Mouse (Mus musculus) hindbrain, postnatal 0 days (tissue): Measurements from ENCODE around the gene Synj2. TPM values are rescaled to one million over a fixed set of nuclear protein-coding genes. Genes with fewer than 3 reads are reported as not detected.

ENCODE experiments used
- ATAC-seq: fragments of 200-750 bp; cut with Nextera tagmentation; 2 replicates; pipeline ENCODE4 v1.8.0; 2017; ENCODE audit warnings: mild to moderate bottlenecking, moderate TSS enrichment, moderate library complexity
- DNase-seq: peaks from one replicate; pipeline ENCODE4 v3.0.0-alpha.2; 2015; ENCODE audit warnings: low spot score
- H3K27ac ChIP-seq: fragments of 300-500 bp; sonication (generic); 2 replicates; pipeline ENCODE4 v1.5.1; 2014; ENCODE audit warnings: mild to moderate bottlenecking
- H3K27me3 ChIP-seq: fragments of 300-500 bp; sonication (generic); 2 replicates; pipeline ENCODE4 v1.6.1; 2014; ENCODE audit warnings: low read length, mixed read lengths; ENCODE audit not compliant: insufficient read depth
- H3K36me3 ChIP-seq: fragments of 300-500 bp; sonication (generic); 2 replicates; pipeline ENCODE4 v1.6.1; 2014; ENCODE audit warnings: low read length, mixed read lengths; ENCODE audit not compliant: insufficient read depth
- H3K4me1 ChIP-seq: fragments of 300-500 bp; sonication (generic); 2 replicates; pipeline ENCODE4 v1.6.1; 2014; ENCODE audit warnings: antibody characterized with exemption, low read length, mixed read lengths; ENCODE audit not compliant: insufficient read depth
- H3K4me2 ChIP-seq: fragments of 300-500 bp; sonication (generic); 2 replicates; pipeline ENCODE4 v1.6.1; 2014; ENCODE audit warnings: low read depth, mild to moderate bottlenecking, low read length, moderate library complexity, mixed read lengths
- H3K4me3 ChIP-seq: fragments of 300-500 bp; sonication (generic); 2 replicates; pipeline ENCODE4 v1.5.1; 2014; ENCODE audit warnings: low read length
- H3K9ac ChIP-seq: fragments of 300-500 bp; sonication (generic); replicated peaks from 2 replicates; pipeline ENCODE4 v1.6.1; 2014; ENCODE audit warnings: mild to moderate bottlenecking, low read length, moderate library complexity, mixed read lengths
- H3K9me3 ChIP-seq: fragments of 300-500 bp; sonication (generic); 2 replicates; pipeline ENCODE4 v1.6.1; 2016; ENCODE audit warnings: low read length, mixed read lengths
- CTCF ChIP-seq: IDR thresholded peaks from 2 replicates; pipeline ENCODE4 v1.5.1; 2016; ENCODE audit warnings: antibody characterized with exemption, control low read depth, low read depth
- WGBS: fragments of 180-500 bp; shearing (Covaris S2); extraction: QIAGEN DNeasy Blood & Tissue Kit; methylation state at CpG from one replicate; pipeline ENCODE4 v1.1.7; 2014; 5-methylcytosine and 5-hydroxymethylcytosine counted together
- polyA plus RNA-seq: library from polyadenylated mRNA; unstranded; fragments of >200 nt; fragmentation: Nextera tagmentation; extraction: Ambion mirVana; gene quantifications from 2 replicates; pipeline ENCODE4 v1.2.1, GENCODE M21; 2015
- total RNA-seq: library from RNA; depleted of rRNA; stranded (reverse); fragments of >200 nt; gene quantifications from 2 replicates; pipeline ENCODE4 v1.2.3, GENCODE M21; 2014

Synj2 gene
- total and polyA plus RNA-seq, 2 experiments from 2014 or later: 2.9 to 4.8 TPM

- H3K36me3 ChIP-seq: 0 out of 2 replicates have a peak, but pooled peaks cover 5% of the 10 kb centered on the region
- no peaks in the 10 kb centered on the region for H3K9me3 ChIP-seq
- no peaks in the 10 kb centered on the region; the same call in 1 of the 2 replicates for H3K4me1 ChIP-seq
- peak overlapping the region; percentile 80 for H3K4me2 ChIP-seq
- DNase-seq (peak; percentile 76), ATAC-seq (peak; percentile 80)
- under 1% methylated on average over 30 of the region's 30 CpGs for WGBS
- H3K27me3 ChIP-seq: no peaks in the 10 kb centered on the region
- no peak for TF ChIP-seq CTCF
- peak overlapping the region; percentile 52 for H3K9ac ChIP-seq
- H3K27ac ChIP-seq: no peak overlapping the region
- peak overlapping the region; percentile 40 for H3K4me3 ChIP-seq
These were observed 6.3 kb upstream of the Synj2 start for GRCm38 (mm10) chr17:5934554-5935324.

- 60% methylated on average over 3 of the region's 3 CpGs for WGBS
- ATAC-seq: 0 out of 2 replicates have a peak, but pooled peaks have one; percentile 17
- H3K4me2 ChIP-seq: no peak overlapping the region
These were observed 5.4 kb upstream of the Synj2 start for GRCm38 (mm10) chr17:5935680-5936079.

DNA sequence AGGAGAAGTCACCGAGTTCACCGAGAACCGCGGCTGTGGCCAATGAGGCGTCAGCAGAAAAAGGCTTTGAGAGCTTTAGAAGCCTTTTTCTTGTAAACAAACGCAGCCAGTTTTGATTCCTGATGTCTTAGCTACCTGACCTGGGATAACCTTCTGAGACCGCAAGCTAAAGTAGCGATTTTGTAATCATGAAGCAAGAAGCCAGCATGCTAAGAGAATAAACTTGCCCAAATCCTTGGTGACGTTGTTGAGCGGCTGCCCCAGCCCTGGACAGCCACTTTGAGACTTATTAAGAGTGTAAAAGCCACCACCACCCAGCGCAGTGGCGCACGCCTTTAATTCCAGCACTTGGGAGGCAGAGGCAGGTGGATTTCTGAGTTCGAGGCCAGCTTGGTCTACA, 4.8 kb upstream of the Synj2 start:
- H3K4me1 ChIP-seq: no peaks in the 10 kb centered on the region; the same call in 1 of the 2 replicates
- no peaks in the 10 kb centered on the region for H3K9me3 ChIP-seq
- ATAC-seq: no peak
- H3K4me2 ChIP-seq: no peak overlapping the region
- H3K27me3 ChIP-seq: no peaks in the 10 kb centered on the region; the same call in 1 of the 2 replicates
- no peak overlapping the region for H3K4me3 ChIP-seq
- no peak for TF ChIP-seq CTCF
- WGBS: 53% methylated on average over 14 of the region's 14 CpGs
- no peak for DNase-seq
- H3K36me3 ChIP-seq: no peaks in the 10 kb centered on the region
- no peak overlapping the region for H3K27ac ChIP-seq
- no peak overlapping the region for H3K9ac ChIP-seq

More at GRCm38 (mm10) chr17:5935680-5936079, 5.4 kb upstream of the Synj2 start:
- Histone ChIP-seq H3K9ac (no peak overlapping the region), H3K4me3 (no peak overlapping the region), H3K27ac (no peak overlapping the region), H3K36me3 (no peaks in the 10 kb centered on the region), H3K4me1 (no peaks in the 10 kb centered on the region; the same call in 1 of the 2 replicates), H3K9me3 (no peaks in the 10 kb centered on the region), H3K27me3 (no peaks in the 10 kb centered on the region; the same call in 1 of the 2 replicates)
- no peak for DNase-seq
- TF ChIP-seq CTCF: no peak

- no peak overlapping the region for H3K4me2 ChIP-seq
- 79% methylated on average over 2 of the region's 2 CpGs for WGBS
These were observed 3.6 kb upstream of the Synj2 start for GRCm38 (mm10) chr17:5937441-5937840.

DNA sequence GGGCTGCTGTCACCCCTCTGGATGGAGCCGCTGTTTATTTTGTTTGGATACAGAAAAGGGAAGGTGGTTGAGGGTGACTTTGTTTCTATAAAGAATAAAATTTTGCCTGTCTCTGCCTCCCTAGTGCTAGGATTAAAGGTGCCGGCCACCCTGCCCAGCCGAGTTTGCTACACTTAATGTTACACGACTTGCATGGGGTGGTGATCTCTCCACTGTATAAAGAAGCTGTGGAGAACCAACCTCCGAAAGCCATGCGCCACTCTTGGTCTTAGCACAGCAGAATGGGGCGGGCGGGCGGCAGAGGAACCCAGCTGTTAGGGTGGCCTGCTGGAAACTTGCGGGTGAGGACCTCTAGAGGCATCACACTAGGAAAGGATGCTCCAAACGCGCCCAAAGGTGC, 1.2 kb upstream of the Synj2 start:
- no peak overlapping the region for H3K27ac ChIP-seq
- ATAC-seq: no peak
- peaks cover 5% of the 10 kb centered on the region for H3K4me1 ChIP-seq
- no peaks in the 10 kb centered on the region; the same call in 1 of the 2 replicates for H3K27me3 ChIP-seq
- H3K4me2 ChIP-seq: no peak overlapping the region
- H3K9me3 ChIP-seq: no peaks in the 10 kb centered on the region
- no peak overlapping the region for H3K9ac ChIP-seq
- no peaks in the 10 kb centered on the region for H3K36me3 ChIP-seq
- WGBS: 72% methylated on average over 12 of the region's 12 CpGs
- H3K4me3 ChIP-seq: no peak overlapping the region
- no peak for TF ChIP-seq CTCF
- DNase-seq: no peak

More at GRCm38 (mm10) chr17:5937441-5937840, 3.6 kb upstream of the Synj2 start:
- no peaks in the 10 kb centered on the region for H3K9me3 ChIP-seq
- no peak for ATAC-seq
- no peak overlapping the region for H3K27ac ChIP-seq
- no peak overlapping the region for H3K4me3 ChIP-seq
- no peaks in the 10 kb centered on the region; the same call in 1 of the 2 replicates for H3K27me3 ChIP-seq
- peaks cover 5% of the 10 kb centered on the region for H3K4me1 ChIP-seq
- H3K9ac ChIP-seq: no peak overlapping the region
- no peak for DNase-seq
- no peak for TF ChIP-seq CTCF
- H3K36me3 ChIP-seq: no peaks in the 10 kb centered on the region

GRCm38 (mm10) chr17:5940792-5941191, 288 bp upstream of the Synj2 start:
- peak; percentile 69 for DNase-seq
- Histone ChIP-seq H3K36me3 (no peaks in the 10 kb centered on the region), H3K4me2 (peak overlapping the region; percentile 80), H3K4me3 (peak overlapping the region; percentile 49), H3K27ac (no peak overlapping the region), H3K9ac (peak overlapping the region; percentile 28; the same call in 1 of the 2 replicates), H3K27me3 (no peaks in the 10 kb centered on the region; the same call in 1 of the 2 replicates), H3K4me1 (peaks cover 5% of the 10 kb centered on the region; the same call in 1 of the 2 replicates), H3K9me3 (no peaks in the 10 kb centered on the region)
- 2% methylated on average over 26 of the region's 38 CpGs for WGBS
- peak; percentile 84 for ATAC-seq
- TF ChIP-seq CTCF: peak; percentile 55

GRCm38 (mm10) chr17:5942156-5942555, 1.1 kb downstream of the Synj2 start:
- no peak overlapping the region for H3K27ac ChIP-seq
- WGBS: 79% methylated on average over 3 of the region's 3 CpGs
- H3K36me3 ChIP-seq: no peaks in the 10 kb centered on the region
- H3K4me2 ChIP-seq: peak overlapping the region; percentile 80
- ATAC-seq (no peak), DNase-seq (no peak)
- TF ChIP-seq CTCF: no peak
- no peak overlapping the region for H3K4me3 ChIP-seq
- peaks cover 5% of the 10 kb centered on the region; the same call in 1 of the 2 replicates for H3K4me1 ChIP-seq
- H3K27me3 ChIP-seq: no peaks in the 10 kb centered on the region; the same call in 1 of the 2 replicates
- no peak overlapping the region; the same call in 1 of the 2 replicates for H3K9ac ChIP-seq
- no peaks in the 10 kb centered on the region for H3K9me3 ChIP-seq
